Mouse (Mus musculus) Patski (cell line): ENCODE measurements around the gene Slc6a11. TPM values are rescaled to one million over a fixed set of nuclear protein-coding genes. Genes with fewer than 3 reads are reported as not detected.

ENCODE experiments used
- ATAC-seq: fragments of 100-300 bp; one replicate; pipeline ENCODE4 v1.8.0; 2021
- CTCF ChIA-PET: fragments of 350-600 bp; sonication (Branson Sonifier 250); formaldehyde crosslinking; loops from one replicate; lab custom pipeline; 2022; ENCODE audit warnings: inconsistent platforms; lab: Charles Lee
- POLR2A ChIA-PET: fragments of 350-600 bp; sonication (Branson Sonifier 250); formaldehyde crosslinking; loops from one replicate; lab custom pipeline; 2022; ENCODE audit warnings: antibody characterized with exemption, inconsistent platforms; lab: Charles Lee
- DNase-seq: peaks from one replicate; pipeline ENCODE4 v3.0.0-alpha.2; 2011; ENCODE audit warnings: low read depth, low spot score
- H3K27me3 ChIP-seq: fragments of 371-371 bp; one replicate; pipeline ENCODE4 v1.5.1; 2021
- CTCF ChIP-seq: fragments of 100-300 bp; IDR thresholded peaks from one replicate; pipeline ENCODE4 v1.5.1; 2021
- in situ Hi-C: fragments of 300-500 bp; cut with MboI; formaldehyde crosslinking; loops from 3 replicates; pipeline ENCODE4 v1.11.1; 2018; ENCODE audit warnings: low pct_unique_long_range_greater_than_20kb, mixed read lengths
- polyA plus RNA-seq: library from polyadenylated mRNA; unstranded; gene quantifications from one replicate; pipeline ENCODE4 v1.2.3, GENCODE M21; 2021

The Slc6a11 gene
- polyA plus RNA-seq, 1 experiment from 2014 or later, result not detected

DNA sequence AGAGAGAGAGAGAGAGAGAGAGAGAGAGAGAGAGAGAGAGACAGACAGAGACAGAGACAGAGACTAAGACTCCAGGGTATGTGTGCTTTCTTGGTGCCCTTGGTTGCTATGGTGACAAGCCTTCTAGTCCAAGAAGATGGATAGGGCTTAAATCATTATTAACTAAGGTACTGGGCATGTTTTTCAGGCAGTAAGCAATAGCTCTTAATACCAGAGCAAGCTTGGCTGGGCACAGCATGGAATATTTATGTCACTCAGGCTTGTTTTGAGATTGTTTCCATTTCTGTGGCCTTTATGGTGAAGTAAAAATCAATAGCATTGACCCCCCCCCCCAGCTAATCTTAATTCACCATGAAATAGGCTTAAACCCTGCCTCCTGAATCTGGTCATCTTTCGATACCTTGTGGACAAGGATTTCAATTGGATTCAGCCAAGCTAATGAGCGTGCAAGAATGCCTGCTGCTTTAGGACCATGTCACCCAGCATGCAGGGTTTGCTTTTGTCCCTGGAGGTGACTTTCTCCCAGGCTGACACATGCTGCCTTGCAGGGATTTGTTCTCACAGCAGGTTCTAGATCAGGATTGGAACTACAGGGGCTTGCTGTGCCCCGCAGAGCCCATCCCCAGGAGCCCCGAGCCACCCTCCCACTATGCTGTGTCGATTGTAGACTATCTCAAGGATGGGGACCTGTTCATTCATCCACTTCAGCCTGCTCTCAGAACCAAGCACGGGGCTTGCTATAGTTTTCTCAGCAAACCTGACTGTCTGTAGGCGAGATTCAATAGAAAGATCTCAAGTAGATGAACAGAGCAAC, 51.5 kb downstream of the Slc6a11 start:
- CTCF ChIA-PET, result no interaction called here
- POLR2A ChIA-PET, result no interaction called here
- peaks cover 3% of the 10 kb centered on the region for H3K27me3 ChIP-seq
- DNase-seq, result no peak
- ATAC-seq, result no peak
- in situ Hi-C loops, result no loop called here
- TF ChIP-seq CTCF, result no peak

DNA sequence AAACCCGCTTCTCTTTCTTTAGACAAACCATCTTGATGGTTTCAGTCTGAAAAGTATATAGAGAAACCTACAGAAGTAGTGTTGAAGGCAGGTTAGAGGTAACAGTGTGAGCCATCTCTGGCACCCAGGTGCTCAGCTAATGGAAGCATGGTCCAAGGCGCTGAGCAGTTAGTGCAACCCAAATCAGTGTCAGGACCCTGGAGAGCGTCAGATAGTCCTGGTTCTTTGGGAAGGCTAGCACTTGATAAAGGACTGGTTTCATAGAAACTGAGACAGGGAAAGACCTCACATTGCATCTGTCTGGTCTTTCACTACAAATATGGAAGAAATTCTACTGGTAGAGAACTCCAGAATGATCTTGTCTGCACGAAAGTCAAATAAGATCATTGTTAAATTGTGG, 56.1 kb downstream of the Slc6a11 start:
- ChIA-PET CTCF (no interaction called here), POLR2A (no interaction called here)
- no peak for TF ChIP-seq CTCF
- no peak for DNase-seq
- no peak for ATAC-seq
- H3K27me3 ChIP-seq, result peaks cover 3% of the 10 kb centered on the region
- in situ Hi-C loops, result no loop called here

DNA sequence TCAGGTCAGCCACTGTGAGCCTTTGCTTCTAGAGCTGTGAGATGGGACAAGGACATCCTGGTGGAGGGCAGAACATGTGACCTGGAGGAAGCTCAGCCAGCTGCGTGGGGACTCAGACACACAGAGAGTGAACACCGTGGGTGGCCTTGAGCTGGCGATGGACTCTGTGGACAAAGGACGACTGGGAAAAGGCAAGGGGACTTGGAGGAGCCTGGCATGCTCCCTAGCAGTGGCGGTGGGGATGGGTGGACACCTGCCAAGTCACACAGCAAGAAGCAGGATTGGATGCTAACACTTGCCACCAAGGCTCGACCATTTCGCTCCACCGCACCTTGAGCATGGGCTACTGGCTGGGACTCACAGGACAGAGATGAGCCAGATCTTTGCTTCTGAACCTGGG, 57.8 kb downstream of the Slc6a11 start:
- no peak for DNase-seq
- ATAC-seq, result no peak
- POLR2A ChIA-PET, result no interaction called here
- peaks cover 3% of the 10 kb centered on the region for H3K27me3 ChIP-seq
- no peak for TF ChIP-seq CTCF
- CTCF ChIA-PET, result no interaction called here
- in situ Hi-C loops, result no loop called here

DNA sequence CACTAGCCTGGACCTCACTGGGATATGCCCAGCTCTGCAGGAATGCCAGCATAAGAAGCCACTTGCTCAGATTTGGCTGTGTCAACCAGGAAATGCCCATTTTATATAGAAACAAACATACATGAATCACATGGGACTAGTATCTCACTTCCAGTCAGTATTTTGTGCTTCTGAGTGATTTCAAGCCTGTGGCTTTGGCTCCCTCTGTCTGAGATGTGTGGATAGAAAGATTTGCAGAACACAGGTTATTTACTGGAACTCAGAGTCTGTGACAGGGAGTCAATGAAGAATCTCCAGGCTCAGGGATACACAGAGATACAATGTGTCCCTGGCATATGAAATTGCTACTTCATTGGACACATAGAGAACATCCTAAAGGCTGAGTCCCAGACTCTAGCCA, 65.0 kb downstream of the Slc6a11 start:
- H3K27me3 ChIP-seq, result peaks cover 5% of the 10 kb centered on the region

DNA sequence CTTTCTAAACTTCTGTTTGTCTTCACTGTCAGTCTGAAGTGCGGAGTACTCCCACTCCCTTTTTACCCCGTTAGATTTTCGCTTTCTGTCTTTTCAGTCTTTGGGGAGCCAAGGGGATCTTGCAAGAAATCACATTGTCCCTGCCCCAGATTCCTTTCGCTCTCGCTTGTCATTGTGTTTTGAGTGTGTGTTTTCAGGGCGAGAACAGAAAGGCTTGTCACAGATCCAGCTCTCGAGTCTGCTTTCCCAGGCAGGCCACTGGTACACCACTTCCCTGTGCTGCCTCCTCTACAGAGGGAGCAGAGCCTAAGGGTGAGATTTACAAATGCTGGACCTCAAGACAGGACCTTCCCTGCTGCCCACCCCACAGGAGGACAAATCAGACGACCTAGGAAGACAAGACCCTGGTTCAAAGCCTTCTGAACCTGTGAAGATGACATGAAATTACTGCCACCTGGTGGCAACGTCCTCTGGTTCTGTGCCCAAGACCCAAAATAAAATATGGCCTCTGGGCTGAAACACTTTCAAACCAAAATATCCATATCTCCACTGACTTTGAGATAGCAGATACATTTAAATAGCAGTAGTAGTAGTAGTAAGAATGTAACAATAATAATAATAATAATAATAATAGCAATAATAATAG, 68.3 kb downstream of the Slc6a11 start:
- CTCF ChIA-PET, result no interaction called here

More for the DNA sequence above, 65.0 kb downstream of the Slc6a11 start:
- in situ Hi-C loops, result no loop called here
- CTCF ChIA-PET, result no interaction called here
- POLR2A ChIA-PET, result no interaction called here
- DNase-seq, result no peak
- ATAC-seq, result no peak
- TF ChIP-seq CTCF, result no peak

DNA sequence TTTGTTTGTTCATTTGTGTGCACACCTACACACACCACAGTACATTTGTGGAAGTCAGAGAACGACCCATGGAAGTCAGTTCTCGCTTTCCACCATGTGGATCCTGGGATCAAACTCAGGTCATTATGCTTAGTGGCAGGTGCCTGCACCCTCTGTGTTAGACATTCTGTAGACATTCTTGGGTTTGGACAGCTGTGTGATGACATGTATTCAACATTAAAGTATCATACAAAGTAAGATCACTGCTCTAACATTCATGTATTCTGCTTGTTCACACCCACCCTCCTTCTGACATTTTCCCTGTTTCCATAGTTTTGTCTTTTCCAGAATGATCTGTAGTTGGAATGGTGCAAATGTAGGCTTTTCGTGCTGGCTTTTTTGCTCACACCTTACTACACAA, 73.5 kb downstream of the Slc6a11 start:
- ATAC-seq, result no peak
- in situ Hi-C loops, result no loop called here
- ChIA-PET CTCF (no interaction called here), POLR2A (no interaction called here)
- TF ChIP-seq CTCF, result no peak
- DNase-seq, result no peak
- peaks cover 27% of the 10 kb centered on the region for H3K27me3 ChIP-seq

More for the DNA sequence above, 68.3 kb downstream of the Slc6a11 start:
- no peak for TF ChIP-seq CTCF
- POLR2A ChIA-PET, result no interaction called here
- ATAC-seq (no peak), DNase-seq (no peak)
- peaks cover 18% of the 10 kb centered on the region for H3K27me3 ChIP-seq
- in situ Hi-C loops, result no loop called here

DNA sequence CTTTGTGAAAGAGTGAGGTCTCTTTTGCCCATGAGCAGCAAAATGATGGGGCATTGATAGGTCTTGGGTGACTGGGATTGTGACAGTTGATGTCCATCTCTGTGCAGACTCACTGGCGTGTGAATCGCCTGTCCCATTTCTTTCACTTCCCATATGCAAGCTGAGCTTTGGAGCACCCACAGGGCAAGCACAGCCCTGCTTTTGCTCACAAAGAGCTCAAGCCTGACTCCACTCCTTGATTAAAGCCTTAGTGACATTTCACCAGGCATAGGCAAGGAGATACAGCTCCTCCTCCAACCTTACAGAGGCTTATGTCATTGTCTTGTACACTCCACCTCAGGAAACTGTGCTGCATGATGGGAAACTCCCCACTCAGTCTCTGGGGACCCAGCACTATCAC, 77.3 kb downstream of the Slc6a11 start:
- CTCF ChIA-PET, result no interaction called here
- peaks cover 27% of the 10 kb centered on the region for H3K27me3 ChIP-seq

DNA sequence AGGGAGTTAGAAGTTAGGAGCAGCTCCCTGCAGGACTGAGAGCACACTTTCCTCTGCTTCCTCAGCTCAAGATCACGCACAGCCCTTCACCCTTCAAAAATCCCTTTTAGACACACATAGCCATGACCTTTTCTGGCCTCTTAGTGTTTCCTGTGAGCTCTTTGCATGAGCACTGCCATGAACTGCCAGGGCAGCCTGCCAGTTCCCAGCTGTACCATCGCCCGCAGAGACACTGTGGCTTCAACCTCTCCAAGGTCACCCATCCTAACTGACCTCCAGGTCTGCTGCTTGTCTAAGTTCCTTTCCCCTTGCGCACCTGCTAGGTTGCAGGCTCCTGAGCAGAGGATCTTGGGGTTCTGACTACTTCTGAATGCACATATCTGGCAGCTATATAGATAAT, 83.4 kb downstream of the Slc6a11 start:
- no peak for DNase-seq

More for the DNA sequence above, 77.3 kb downstream of the Slc6a11 start:
- no peak for TF ChIP-seq CTCF
- no peak for DNase-seq
- POLR2A ChIA-PET, result no interaction called here
- in situ Hi-C loops, result no loop called here
- ATAC-seq, result no peak

DNA sequence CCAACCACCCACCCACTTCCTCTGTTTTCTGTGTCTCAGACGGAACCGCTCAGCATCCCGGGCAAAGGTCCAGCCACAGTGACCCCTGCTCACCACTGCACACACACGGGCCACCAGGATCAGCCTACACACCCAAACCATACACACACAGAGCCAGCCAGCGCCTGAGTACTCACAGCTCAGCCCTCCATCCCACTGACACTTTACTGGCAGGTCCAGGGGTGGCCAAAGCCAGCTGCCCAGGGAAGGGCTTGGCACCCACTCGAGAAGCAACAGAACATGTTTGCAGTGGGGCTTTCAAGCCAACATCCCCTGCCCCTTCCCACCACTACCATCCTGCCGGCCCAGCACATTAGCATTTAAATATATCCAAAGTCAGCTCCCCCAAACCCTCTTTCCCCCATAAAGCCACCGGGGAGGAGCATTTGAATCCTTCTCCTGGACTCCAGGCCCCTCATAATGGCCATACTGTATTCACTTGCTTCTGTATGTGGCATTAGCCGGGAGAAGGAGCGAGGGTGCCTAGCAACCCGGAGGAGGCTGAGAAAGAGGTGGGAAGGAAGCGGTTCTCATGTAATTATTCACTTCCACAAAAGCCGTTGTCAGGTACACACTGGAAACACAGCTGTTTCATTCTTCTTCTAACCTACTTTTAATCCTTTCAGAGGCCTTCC, 85.8 kb downstream of the Slc6a11 start:
- no peak for DNase-seq
- TF ChIP-seq CTCF, result no peak
- ATAC-seq, result no peak
- in situ Hi-C loops, result no loop called here
- H3K27me3 ChIP-seq, result peaks cover 45% of the 10 kb centered on the region
- ChIA-PET CTCF (interaction anchor here (1.1 kb wide), 1 partner anchor 8 kb away, joined by 3 read pairs; no protein-coding TSS in a partner anchor), POLR2A (no interaction called here)

More for the DNA sequence above, 83.4 kb downstream of the Slc6a11 start:
- in situ Hi-C loops, result no loop called here
- ChIA-PET POLR2A (no interaction called here), CTCF (no interaction called here)
- H3K27me3 ChIP-seq, result peaks cover 44% of the 10 kb centered on the region
- no peak for ATAC-seq
- TF ChIP-seq CTCF, result no peak

DNA sequence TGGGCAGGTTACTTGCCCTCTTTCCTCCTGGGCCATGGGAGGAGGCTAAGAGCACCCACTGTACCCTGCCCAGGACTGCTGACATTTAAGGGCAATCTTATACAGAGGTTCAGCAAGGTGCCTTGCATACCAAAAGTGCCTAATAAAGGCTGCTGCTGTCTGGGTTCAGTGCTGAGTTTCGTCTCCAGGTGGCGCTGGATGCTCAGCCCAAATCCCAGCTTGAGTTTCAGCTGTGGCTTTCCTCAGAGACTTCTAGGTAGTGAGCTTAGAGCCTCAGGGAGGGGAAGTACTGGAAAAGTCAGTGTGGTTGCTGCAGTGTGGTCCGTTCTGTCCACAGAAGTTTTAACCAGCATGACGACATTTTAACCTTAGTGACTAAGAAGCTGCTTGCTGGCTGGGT, 93.4 kb downstream of the Slc6a11 start:
- no peak for ATAC-seq

DNA sequence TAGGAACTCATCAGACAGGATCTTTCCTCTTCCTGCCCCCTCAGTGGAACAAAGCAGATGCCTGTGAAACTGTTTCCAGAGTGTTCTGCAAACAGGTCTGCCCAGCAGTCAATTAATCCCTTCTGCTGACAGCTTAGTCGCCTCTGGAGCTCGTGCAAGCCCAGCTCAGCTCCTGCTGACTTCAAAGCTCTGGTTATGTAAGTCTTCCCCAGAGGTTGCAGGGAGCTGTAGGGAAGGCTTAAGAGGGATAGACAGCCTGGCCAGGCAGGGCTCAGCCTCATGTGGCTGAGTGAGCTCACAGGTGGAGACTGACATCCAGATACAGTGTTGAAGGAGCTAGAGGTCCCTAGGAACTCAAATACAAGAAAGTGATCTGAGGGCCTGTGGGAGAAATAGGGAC, 96.3 kb downstream of the Slc6a11 start:
- POLR2A ChIA-PET, result no interaction called here
- in situ Hi-C loops, result no loop called here
- CTCF ChIA-PET, result no interaction called here
- DNase-seq, result no peak
- ATAC-seq, result no peak
- H3K27me3 ChIP-seq, result peaks cover 9% of the 10 kb centered on the region
- TF ChIP-seq CTCF, result no peak

More for the DNA sequence above, 93.4 kb downstream of the Slc6a11 start:
- POLR2A ChIA-PET, result no interaction called here
- peaks cover 28% of the 10 kb centered on the region for H3K27me3 ChIP-seq
- CTCF ChIA-PET, result interaction anchor here (1.0 to 1.5 kb wide), 3 partner anchors 8 to 25 kb away, joined by 3 read pairs; no protein-coding TSS in a partner anchor
- DNase-seq, result no peak
- in situ Hi-C loops, result no loop called here
- no peak for TF ChIP-seq CTCF
